Mouse (Mus musculus): Measurements from ENCODE around the gene Lbh. TPM values are rescaled to one million over a fixed set of nuclear protein-coding genes. Genes with fewer than 3 reads are reported as not detected.

Lbh gene
- polyA plus RNA-seq, 1 experiment = 171 TPM

DNA sequence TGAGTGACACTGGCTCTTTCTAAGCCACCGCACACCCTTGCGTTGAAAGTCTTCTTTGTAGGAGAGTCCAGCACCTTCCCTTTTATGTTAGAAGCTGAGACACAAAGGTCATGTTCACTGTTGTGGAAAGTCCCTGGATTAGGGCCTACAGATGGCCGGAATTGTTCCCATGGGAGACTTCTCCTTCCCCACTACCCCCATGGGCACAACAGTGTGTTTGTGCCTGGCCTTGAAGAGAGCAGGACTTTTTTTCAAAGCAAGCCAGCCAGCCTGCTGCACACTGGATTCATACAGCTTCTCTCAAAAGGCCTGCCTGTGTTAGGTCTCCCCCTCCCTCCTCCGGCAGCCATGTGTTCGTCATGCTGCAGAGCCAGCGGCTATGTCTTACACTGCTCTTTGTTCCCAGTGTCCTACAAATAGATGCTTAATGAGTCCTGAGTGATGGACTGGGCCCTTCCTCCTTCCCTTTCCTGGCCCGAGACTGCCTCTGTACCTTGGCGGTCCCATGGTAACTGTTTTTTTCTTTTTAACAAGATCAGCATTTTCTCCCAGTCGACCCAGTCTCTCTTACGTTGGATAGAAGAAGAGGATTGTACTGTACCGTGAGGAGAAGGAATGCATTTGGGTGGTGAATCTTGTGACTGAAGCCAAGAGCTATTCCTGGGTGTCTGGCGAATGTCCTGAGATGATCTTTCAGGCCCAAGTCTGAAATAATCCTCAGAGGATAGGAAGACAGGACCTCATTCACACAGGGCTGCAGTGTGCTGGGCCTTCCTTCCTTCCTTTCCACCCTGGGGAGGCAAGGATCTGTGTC, 7.9 kb downstream of the Lbh start:
- Histone ChIP-seq H3K4me1 (ENCODE audit: control insufficient read depth, insufficient read depth, insufficient read length) (peaks cover 52% of the 10 kb centered on the region; the same call in 1 of the 2 replicates), H3K27me3 (ENCODE audit: control insufficient read depth, insufficient read depth, low read length) (no peaks in the 10 kb centered on the region), H3K27ac (ENCODE audit: insufficient read depth, low read length) (peak overlapping the region; percentile 79), H3K4me3 (ENCODE audit: extremely low read depth, insufficient read depth, insufficient read length) (no peak overlapping the region), H3K36me3 (ENCODE audit: control insufficient read depth, insufficient read depth, low read length) (peaks cover 59% of the 10 kb centered on the region)
- TF ChIP-seq CTCF (IDR thresholded peaks at IDR 0.05; ENCODE audit: extremely low read depth, insufficient read depth, insufficient read length, insufficient replicate concordance) = no peak
- no peak for TF ChIP-seq POLR2A (IDR thresholded peaks at IDR 0.05; ENCODE audit: low read depth, low read length)
- DNase-seq (ENCODE audit: low read depth in 1 of 2, low spot score in 2 of 2) = no peak
- 70% methylated on average over 12 of the region's 12 CpGs for WGBS

DNA sequence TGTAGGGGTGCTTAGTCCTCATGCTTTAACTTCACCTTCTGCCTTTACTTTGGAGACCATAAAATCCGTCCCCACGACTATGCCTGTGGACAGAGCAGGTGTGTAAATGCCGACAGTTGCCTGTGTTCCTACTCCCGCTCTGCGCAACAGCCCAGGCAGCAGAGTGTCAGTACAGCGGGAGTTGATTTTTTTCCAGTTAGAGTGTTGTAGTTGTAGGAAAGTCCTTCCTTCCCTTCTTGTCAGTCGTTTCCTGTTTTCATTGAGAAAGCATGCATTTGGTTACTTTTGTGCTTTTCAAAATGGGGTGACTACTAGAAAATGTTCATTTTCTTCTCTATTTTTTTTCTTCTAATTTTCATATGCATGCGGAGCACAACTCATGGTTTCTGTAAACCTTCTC, 8.9 kb downstream of the Lbh start:
- Histone ChIP-seq H3K36me3 (ENCODE audit: control insufficient read depth, insufficient read depth, low read length) (peaks cover 50% of the 10 kb centered on the region), H3K4me1 (ENCODE audit: control insufficient read depth, insufficient read depth, insufficient read length) (peaks cover 44% of the 10 kb centered on the region), H3K27me3 (ENCODE audit: control insufficient read depth, insufficient read depth, low read length) (no peaks in the 10 kb centered on the region), H3K4me3 (ENCODE audit: extremely low read depth, insufficient read depth, insufficient read length) (no peak overlapping the region), H3K27ac (ENCODE audit: insufficient read depth, low read length) (peak overlapping the region; percentile 37)
- TF ChIP-seq CTCF (IDR thresholded peaks at IDR 0.05; ENCODE audit: extremely low read depth, insufficient read depth, insufficient read length, insufficient replicate concordance) (no peak), POLR2A (IDR thresholded peaks at IDR 0.05; ENCODE audit: low read depth, low read length) (no peak)
- WGBS = 23% methylated on average over 8 of the region's 8 CpGs
- DNase-seq (ENCODE audit: low read depth in 1 of 2, low spot score in 2 of 2) = no peak

DNA sequence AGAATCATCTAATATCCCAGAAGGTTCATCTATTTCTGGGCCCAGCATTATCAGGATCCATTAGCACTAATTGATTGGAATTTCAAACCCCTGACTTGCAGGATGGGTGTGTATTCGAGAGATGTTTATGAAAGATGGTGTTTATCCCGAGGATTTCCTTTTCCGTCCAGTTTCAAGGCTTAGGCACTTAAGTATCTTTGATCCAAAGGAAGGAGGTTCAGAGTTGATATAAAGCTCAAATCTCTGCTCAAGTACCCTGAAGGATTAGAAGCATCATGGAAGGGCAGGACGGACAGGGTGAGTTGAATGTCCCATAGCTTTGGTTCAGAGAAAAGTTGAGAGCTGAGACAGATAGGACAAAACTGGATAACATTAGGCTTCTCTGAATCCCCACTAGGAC, 15.0 kb downstream of the Lbh start:
- Histone ChIP-seq H3K36me3 (ENCODE audit: control insufficient read depth, insufficient read depth, low read length) (peaks cover 40% of the 10 kb centered on the region), H3K27me3 (ENCODE audit: control insufficient read depth, insufficient read depth, low read length) (no peaks in the 10 kb centered on the region), H3K4me1 (ENCODE audit: control insufficient read depth, insufficient read depth, insufficient read length) (peaks cover 43% of the 10 kb centered on the region), H3K4me3 (ENCODE audit: extremely low read depth, insufficient read depth, insufficient read length) (no peak overlapping the region), H3K27ac (ENCODE audit: insufficient read depth, low read length) (no peak overlapping the region; the same call in 1 of the 2 replicates)
- no peak for TF ChIP-seq POLR2A (IDR thresholded peaks at IDR 0.05; ENCODE audit: low read depth, low read length)
- no peak for TF ChIP-seq CTCF (IDR thresholded peaks at IDR 0.05; ENCODE audit: extremely low read depth, insufficient read depth, insufficient read length, insufficient replicate concordance)
- WGBS = 88% methylated on average over 4 of the region's 4 CpGs
- DNase-seq (ENCODE audit: low read depth in 1 of 2, low spot score in 2 of 2) = no peak

DNA sequence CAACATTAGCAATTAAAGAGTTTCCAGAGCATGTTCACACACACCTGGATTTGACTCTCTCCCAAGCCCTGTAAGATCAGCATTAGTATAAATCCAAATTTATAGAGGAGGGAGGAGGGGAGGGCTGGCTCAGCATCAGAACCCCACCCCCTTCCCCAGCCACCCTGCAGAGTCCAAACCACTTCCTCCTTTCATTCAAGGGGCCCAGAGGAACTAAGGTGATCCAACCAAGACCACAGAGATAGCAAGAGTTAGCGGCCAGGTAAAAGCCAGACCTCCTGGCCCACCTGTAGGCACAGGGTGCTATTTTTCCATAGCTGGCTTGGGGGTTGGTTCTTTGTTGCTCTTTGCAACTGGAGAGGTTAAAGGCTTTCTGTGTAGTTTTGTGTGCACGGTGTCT, 16.0 kb downstream of the Lbh start:
- peaks cover 50% of the 10 kb centered on the region for H3K4me1 ChIP-seq (ENCODE audit: control insufficient read depth, insufficient read depth, insufficient read length)
- H3K27me3 ChIP-seq (ENCODE audit: control insufficient read depth, insufficient read depth, low read length) = no peaks in the 10 kb centered on the region
- peak overlapping the region; percentile 29 for H3K4me3 ChIP-seq (ENCODE audit: extremely low read depth, insufficient read depth, insufficient read length)
- peak overlapping the region; percentile 84 for H3K27ac ChIP-seq (ENCODE audit: insufficient read depth, low read length)
- peak; percentile 53 to 66 for DNase-seq (ENCODE audit: low read depth in 1 of 2, low spot score in 2 of 2)
- TF ChIP-seq POLR2A (IDR thresholded peaks at IDR 0.05; ENCODE audit: low read depth, low read length) = no peak
- no peak for TF ChIP-seq CTCF (IDR thresholded peaks at IDR 0.05; ENCODE audit: extremely low read depth, insufficient read depth, insufficient read length, insufficient replicate concordance)
- WGBS = 15% methylated on average over 2 of the region's 2 CpGs
- H3K36me3 ChIP-seq (ENCODE audit: control insufficient read depth, insufficient read depth, low read length) = peaks cover 37% of the 10 kb centered on the region

DNA sequence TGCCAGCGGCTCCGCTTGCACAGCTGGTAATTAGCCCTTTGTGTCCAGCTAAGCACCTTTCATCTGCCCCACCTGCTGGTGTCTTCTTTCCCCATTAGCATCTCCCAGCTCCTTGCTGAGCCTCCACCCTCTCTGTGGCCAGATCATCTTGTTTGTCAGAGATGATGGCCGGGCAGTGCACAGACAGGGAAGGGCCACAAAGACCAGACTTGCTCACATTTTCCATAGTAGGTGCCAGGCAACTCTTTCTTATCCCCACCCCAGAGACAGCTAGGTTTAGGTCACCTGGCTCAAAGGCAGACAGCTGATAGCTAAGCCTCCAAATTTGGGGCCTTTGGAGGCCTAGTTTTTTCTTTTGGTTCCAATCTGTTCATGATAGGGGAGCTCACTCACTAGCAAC, 16.5 kb downstream of the Lbh start:
- Histone ChIP-seq H3K27me3 (ENCODE audit: control insufficient read depth, insufficient read depth, low read length) (no peaks in the 10 kb centered on the region), H3K4me3 (ENCODE audit: extremely low read depth, insufficient read depth, insufficient read length) (peak overlapping the region; percentile 29), H3K27ac (ENCODE audit: insufficient read depth, low read length) (peak overlapping the region; percentile 84), H3K4me1 (ENCODE audit: control insufficient read depth, insufficient read depth, insufficient read length) (peaks cover 50% of the 10 kb centered on the region), H3K36me3 (ENCODE audit: control insufficient read depth, insufficient read depth, low read length) (peaks cover 38% of the 10 kb centered on the region)
- 58% methylated on average over 3 of the region's 3 CpGs for WGBS
- TF ChIP-seq POLR2A (IDR thresholded peaks at IDR 0.05; ENCODE audit: low read depth, low read length) = no peak
- no peak for TF ChIP-seq CTCF (IDR thresholded peaks at IDR 0.05; ENCODE audit: extremely low read depth, insufficient read depth, insufficient read length, insufficient replicate concordance)
- DNase-seq (ENCODE audit: low read depth in 1 of 2, low spot score in 2 of 2) = no peak

DNA sequence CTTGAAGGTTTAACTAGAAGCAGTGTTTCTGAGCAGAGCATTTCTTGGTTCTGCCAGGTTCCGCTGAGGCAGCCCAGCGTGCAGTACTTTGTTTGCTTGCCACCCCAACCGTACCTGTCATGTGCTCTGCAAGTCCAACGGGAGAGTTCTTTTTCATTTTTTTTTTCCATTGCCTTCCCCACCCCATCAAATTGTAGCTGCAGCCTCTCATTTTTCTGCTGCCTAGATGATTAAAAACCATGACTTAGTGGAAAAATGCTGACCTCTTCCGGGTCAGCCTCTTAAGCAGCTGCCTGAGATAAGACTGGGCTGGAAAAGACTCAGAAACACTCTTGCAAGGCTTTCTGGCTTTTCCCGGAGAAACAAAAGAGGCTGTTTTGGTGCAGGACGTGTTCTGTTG, 17.8 kb downstream of the Lbh start:
- Histone ChIP-seq H3K4me1 (ENCODE audit: control insufficient read depth, insufficient read depth, insufficient read length) (peaks cover 55% of the 10 kb centered on the region), H3K36me3 (ENCODE audit: control insufficient read depth, insufficient read depth, low read length) (peaks cover 45% of the 10 kb centered on the region), H3K4me3 (ENCODE audit: extremely low read depth, insufficient read depth, insufficient read length) (no peak overlapping the region), H3K27ac (ENCODE audit: insufficient read depth, low read length) (peak overlapping the region; percentile 84), H3K27me3 (ENCODE audit: control insufficient read depth, insufficient read depth, low read length) (no peaks in the 10 kb centered on the region)
- DNase-seq (ENCODE audit: low read depth in 1 of 2, low spot score in 2 of 2) = no peak
- no peak for TF ChIP-seq POLR2A (IDR thresholded peaks at IDR 0.05; ENCODE audit: low read depth, low read length)
- no peak for TF ChIP-seq CTCF (IDR thresholded peaks at IDR 0.05; ENCODE audit: extremely low read depth, insufficient read depth, insufficient read length, insufficient replicate concordance)
- WGBS = 46% methylated on average over 7 of the region's 7 CpGs

DNA sequence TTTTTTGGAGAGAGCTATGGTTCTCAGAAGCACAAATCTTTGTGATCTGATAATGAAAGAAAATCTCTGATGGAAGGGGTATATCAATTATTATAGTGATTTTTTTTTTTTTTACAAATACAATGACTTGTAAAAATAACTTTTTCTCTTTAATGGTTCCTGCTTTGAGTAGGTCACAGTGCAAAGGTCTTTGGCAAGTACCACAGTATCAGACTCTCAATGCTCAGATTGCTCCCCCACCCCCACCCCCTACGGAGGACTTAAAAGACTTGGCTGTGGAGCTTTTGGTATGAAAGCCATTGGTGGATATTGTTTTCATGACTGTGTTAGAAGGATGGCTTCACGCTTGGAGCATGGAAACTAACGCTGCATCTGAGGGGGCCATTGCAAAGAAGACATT, 18.2 kb downstream of the Lbh start:
- Histone ChIP-seq H3K27ac (ENCODE audit: insufficient read depth, low read length) (peak overlapping the region; percentile 84; the same call in 1 of the 2 replicates), H3K4me1 (ENCODE audit: control insufficient read depth, insufficient read depth, insufficient read length) (peaks cover 55% of the 10 kb centered on the region), H3K4me3 (ENCODE audit: extremely low read depth, insufficient read depth, insufficient read length) (no peak overlapping the region), H3K36me3 (ENCODE audit: control insufficient read depth, insufficient read depth, low read length) (peaks cover 49% of the 10 kb centered on the region), H3K27me3 (ENCODE audit: control insufficient read depth, insufficient read depth, low read length) (no peaks in the 10 kb centered on the region)
- DNase-seq (ENCODE audit: low read depth in 1 of 2, low spot score in 2 of 2) = no peak
- 78% methylated on average over 3 of the region's 3 CpGs for WGBS
- no peak for TF ChIP-seq CTCF (IDR thresholded peaks at IDR 0.05; ENCODE audit: extremely low read depth, insufficient read depth, insufficient read length, insufficient replicate concordance)
- no peak for TF ChIP-seq POLR2A (IDR thresholded peaks at IDR 0.05; ENCODE audit: low read depth, low read length)

Measured in spleen, adult 2 months (tissue).